Mouse (Mus musculus): ENCODE data around the gene Blm.

- TF ChIP-seq GATA1 (IDR thresholded peaks at IDR 0.05; ENCODE audit: low read length) (no peak), TAL1 (IDR thresholded peaks at IDR 0.05; ENCODE audit: low read length) (no peak)
Measured at GRCm38 (mm10) chr7:80526698-80527097, 8.2 kb downstream of the Blm start.

All from erythroblast, embryonic 14.5 days (primary cell).